Mouse (Mus musculus) hindbrain, embryonic 11.5 days (tissue): ENCODE measurements around the gene Ccdc170. TPM values are rescaled to one million over a fixed set of nuclear protein-coding genes. Genes with fewer than 3 reads are reported as not detected.

Experiments
- ATAC-seq: fragments of 200-750 bp; cut with Nextera tagmentation; 2 replicates; pipeline ENCODE4 v1.8.0; 2017; ENCODE audit warnings: mild to moderate bottlenecking, moderate TSS enrichment, moderate library complexity; ENCODE audit not compliant: low FRiP score
- DNase-seq: peaks from one replicate; pipeline ENCODE4 v3.0.0-alpha.2; 2015; ENCODE audit warnings: low spot score
- H3K27ac ChIP-seq: fragments of 300-500 bp; sonication (generic); 2 replicates; pipeline ENCODE4 v1.5.1; 2014; ENCODE audit warnings: mild to moderate bottlenecking, low read depth, low read length
- H3K27me3 ChIP-seq: fragments of 300-500 bp; sonication (generic); 2 replicates; pipeline ENCODE4 v1.6.1; 2014; ENCODE audit warnings: mild to moderate bottlenecking, low read length, moderate library complexity, mixed read lengths; ENCODE audit not compliant: control insufficient read depth, insufficient read depth
- H3K36me3 ChIP-seq: fragments of 300-500 bp; sonication (generic); 2 replicates; pipeline ENCODE4 v1.6.1; 2014; ENCODE audit warnings: mild to moderate bottlenecking, low read length, moderate library complexity, mixed read lengths; ENCODE audit not compliant: control insufficient read depth, insufficient read depth
- H3K4me1 ChIP-seq: fragments of 300-500 bp; sonication (generic); replicated peaks from 2 replicates; pipeline ENCODE4 v1.6.1; 2014; ENCODE audit warnings: low read length, mixed read lengths; ENCODE audit not compliant: control insufficient read depth, insufficient read depth
- H3K4me2 ChIP-seq: fragments of 300-500 bp; sonication (generic); replicated peaks from 2 replicates; pipeline ENCODE4 v1.6.1; 2014; ENCODE audit warnings: mild to moderate bottlenecking, low read depth, low read length
- H3K4me3 ChIP-seq: fragments of 300-500 bp; sonication (generic); 2 replicates; pipeline ENCODE4 v1.5.1; 2014; ENCODE audit warnings: low read depth, low read length
- H3K9ac ChIP-seq: fragments of 300-500 bp; sonication (generic); 2 replicates; pipeline ENCODE4 v1.6.1; 2014; ENCODE audit warnings: low read depth, low read length
- H3K9me3 ChIP-seq: fragments of 300-500 bp; sonication (generic); 2 replicates; pipeline ENCODE4 v1.6.1; 2016; ENCODE audit warnings: low read length; ENCODE audit not compliant: control insufficient read depth
- WGBS: fragments of 180-500 bp; shearing (Covaris S2); extraction: QIAGEN DNeasy Blood & Tissue Kit; methylation state at CpG from one replicate; pipeline ENCODE4 v1.1.7; 2014; 5-methylcytosine and 5-hydroxymethylcytosine counted together
- polyA plus RNA-seq: library from polyadenylated mRNA; unstranded; fragments of >200 nt; fragmentation: Nextera tagmentation; extraction: Ambion mirVana; gene quantifications from 2 replicates; pipeline ENCODE4 v1.2.1, GENCODE M21; 2014

Gene Ccdc170
- polyA plus RNA-seq, 1 experiment from 2014 or later = 0.40 TPM

- H3K4me2 ChIP-seq = no peak overlapping the region
- no peaks in the 10 kb centered on the region for H3K9me3 ChIP-seq
- no peak for ATAC-seq
- H3K4me1 ChIP-seq = no peaks in the 10 kb centered on the region
- no peak for DNase-seq
- no peak overlapping the region for H3K27ac ChIP-seq
- H3K4me3 ChIP-seq = no peak overlapping the region
- no peaks in the 10 kb centered on the region for H3K36me3 ChIP-seq
- H3K9ac ChIP-seq = no peak overlapping the region
- WGBS = 87% methylated on average over 3 of the region's 3 CpGs
- no peaks in the 10 kb centered on the region for H3K27me3 ChIP-seq
Observed at GRCm38 (mm10) chr10:4475431-4475830, 6.9 kb upstream of the Ccdc170 start.

GRCm38 (mm10) chr10:4476604-4477003 is 5.7 kb upstream of the Ccdc170 start:
- H3K27ac ChIP-seq = no peak overlapping the region
- no peaks in the 10 kb centered on the region for H3K4me1 ChIP-seq
- H3K9ac ChIP-seq = no peak overlapping the region
- no peak overlapping the region for H3K4me3 ChIP-seq
- no peak overlapping the region for H3K4me2 ChIP-seq
- WGBS = 95% methylated on average over 5 of the region's 5 CpGs
- H3K27me3 ChIP-seq = no peaks in the 10 kb centered on the region
- DNase-seq (no peak), ATAC-seq (no peak)
- no peaks in the 10 kb centered on the region for H3K36me3 ChIP-seq
- H3K9me3 ChIP-seq = no peaks in the 10 kb centered on the region

DNA sequence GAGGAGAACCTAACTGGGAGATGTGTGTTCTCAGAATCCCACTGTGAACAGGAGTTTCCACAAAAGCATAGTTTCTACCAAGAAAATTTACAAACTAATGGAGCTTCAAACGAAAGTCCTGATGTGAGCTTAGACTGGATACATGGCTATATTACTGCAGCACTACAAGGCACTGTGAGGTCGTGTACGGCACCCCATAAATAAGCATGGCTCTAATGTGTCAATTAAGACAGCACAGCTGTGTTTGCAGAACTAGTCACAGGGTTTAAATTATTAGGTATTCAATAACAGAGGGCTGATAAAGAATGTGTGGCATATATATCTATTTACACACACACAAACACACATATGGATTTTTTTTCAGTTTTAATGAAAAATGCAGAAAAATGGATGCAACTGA is 1.4 kb upstream of the Ccdc170 start:
- Histone ChIP-seq H3K4me1 (no peaks in the 10 kb centered on the region), H3K36me3 (no peaks in the 10 kb centered on the region), H3K27ac (no peak overlapping the region), H3K27me3 (no peaks in the 10 kb centered on the region), H3K9me3 (no peaks in the 10 kb centered on the region), H3K4me2 (no peak overlapping the region), H3K4me3 (no peak overlapping the region), H3K9ac (no peak overlapping the region)
- WGBS = 90% methylated on average over 3 of the region's 3 CpGs
- DNase-seq (no peak), ATAC-seq (no peak)

DNA sequence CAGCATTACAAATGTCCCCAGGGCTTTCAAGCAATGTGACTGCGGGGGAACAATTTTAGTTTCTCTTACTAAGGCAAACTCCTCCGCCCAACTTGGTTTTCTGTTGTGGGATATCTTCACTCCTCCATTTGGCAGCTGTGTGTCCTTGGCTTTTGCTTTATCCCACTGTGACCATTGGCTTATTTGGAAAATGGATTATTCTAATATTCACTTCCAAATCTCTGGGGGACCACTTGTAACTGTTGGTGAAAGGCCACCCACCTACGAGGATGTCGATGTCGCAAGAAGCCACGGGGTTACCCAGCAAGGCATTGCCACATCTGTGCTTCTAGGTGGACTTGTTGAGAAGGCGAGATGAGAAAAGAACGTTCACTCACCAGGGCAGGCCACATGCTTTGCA is 607 bp upstream of the Ccdc170 start:
- no peaks in the 10 kb centered on the region for H3K4me1 ChIP-seq
- H3K36me3 ChIP-seq = no peaks in the 10 kb centered on the region
- no peak for DNase-seq
- no peak overlapping the region for H3K9ac ChIP-seq
- no peak overlapping the region for H3K4me3 ChIP-seq
- H3K4me2 ChIP-seq = no peak overlapping the region
- H3K9me3 ChIP-seq = no peaks in the 10 kb centered on the region
- no peak for ATAC-seq
- H3K27ac ChIP-seq = no peak overlapping the region
- WGBS = 86% methylated on average over 8 of the region's 8 CpGs
- H3K27me3 ChIP-seq = no peaks in the 10 kb centered on the region

DNA sequence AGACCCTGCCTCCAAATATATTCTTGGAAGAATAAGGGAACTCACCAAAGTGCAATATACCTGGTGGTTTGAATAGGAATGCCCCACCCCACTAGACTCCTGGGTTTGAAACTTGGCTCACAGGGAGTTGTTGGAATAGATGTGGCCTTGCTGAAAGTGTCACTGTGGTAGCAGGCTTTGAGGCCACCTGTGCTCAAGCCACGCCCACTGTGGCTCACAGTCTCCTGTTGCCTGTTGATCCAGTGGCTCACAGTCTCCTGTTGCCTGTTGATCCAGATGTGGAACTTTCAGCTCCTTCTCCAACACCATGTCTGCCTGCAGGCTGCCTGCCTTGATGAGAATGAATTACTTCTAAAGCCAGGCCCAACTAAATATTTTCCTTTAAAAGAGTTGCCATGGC is 1.5 kb downstream of the Ccdc170 start:
- no peak overlapping the region for H3K4me2 ChIP-seq
- no peak overlapping the region for H3K4me3 ChIP-seq
- H3K9ac ChIP-seq = no peak overlapping the region
- no peaks in the 10 kb centered on the region for H3K9me3 ChIP-seq
- 79% methylated on average over 1 of the region's 1 CpGs for WGBS
- no peaks in the 10 kb centered on the region for H3K4me1 ChIP-seq
- ATAC-seq (no peak), DNase-seq (no peak)
- H3K27ac ChIP-seq = no peak overlapping the region
- H3K36me3 ChIP-seq = no peaks in the 10 kb centered on the region
- H3K27me3 ChIP-seq = no peaks in the 10 kb centered on the region

DNA sequence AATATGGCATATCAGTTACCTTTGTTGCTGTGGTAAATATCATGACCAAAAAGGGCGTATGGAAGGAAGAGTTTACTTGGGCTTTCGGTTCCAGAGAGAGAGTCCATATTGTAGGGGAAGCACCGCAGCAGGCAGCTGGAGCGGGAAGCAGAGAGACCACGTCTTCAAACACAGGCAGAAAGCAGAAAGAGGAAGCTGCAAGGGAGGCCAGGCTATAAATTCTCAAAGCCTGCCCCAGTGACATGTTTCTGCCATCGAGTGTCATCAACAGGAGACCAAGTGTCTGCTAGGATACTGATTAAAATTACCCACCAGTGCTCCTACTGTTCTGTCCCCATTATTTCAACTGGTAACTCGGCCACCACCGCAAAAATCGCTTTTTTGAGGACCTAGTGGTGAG is 2.7 kb downstream of the Ccdc170 start:
- ATAC-seq = no peak
- H3K4me3 ChIP-seq = no peak overlapping the region
- no peak overlapping the region for H3K9ac ChIP-seq
- WGBS = 82% methylated on average over 9 of the region's 9 CpGs
- H3K4me1 ChIP-seq = no peaks in the 10 kb centered on the region
- H3K36me3 ChIP-seq = no peaks in the 10 kb centered on the region
- H3K27me3 ChIP-seq = no peaks in the 10 kb centered on the region
- no peak overlapping the region for H3K4me2 ChIP-seq
- no peak overlapping the region for H3K27ac ChIP-seq
- no peak for DNase-seq
- no peaks in the 10 kb centered on the region for H3K9me3 ChIP-seq

DNA sequence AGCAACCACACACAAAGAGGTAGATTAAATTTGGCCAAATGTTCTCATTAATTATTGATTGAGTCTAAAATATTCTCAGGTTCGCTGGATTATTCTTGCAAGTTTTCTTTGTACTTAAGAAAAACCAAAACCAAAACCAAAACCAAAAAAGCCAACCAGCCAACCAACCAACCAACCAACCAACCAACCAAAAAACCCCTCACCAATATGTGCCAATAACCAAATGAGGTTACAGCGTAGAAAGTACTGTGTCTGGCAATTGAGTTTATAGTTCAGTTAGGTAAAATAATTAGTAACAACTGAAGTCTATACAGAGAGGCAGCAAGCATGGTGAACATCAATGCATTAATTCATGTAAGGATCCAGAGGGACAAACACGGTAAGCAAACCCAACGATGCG is 7.6 kb downstream of the Ccdc170 start:
- WGBS = 74% methylated on average over 5 of the region's 5 CpGs

GRCm38 (mm10) chr10:4491281-4491680 is 9.0 kb downstream of the Ccdc170 start:
- Histone ChIP-seq H3K36me3 (no peaks in the 10 kb centered on the region), H3K9ac (no peak overlapping the region), H3K4me1 (no peaks in the 10 kb centered on the region), H3K9me3 (no peaks in the 10 kb centered on the region), H3K4me3 (no peak overlapping the region), H3K27ac (no peak overlapping the region), H3K4me2 (no peak overlapping the region), H3K27me3 (no peaks in the 10 kb centered on the region)
- DNase-seq (no peak), ATAC-seq (no peak)
- 38% methylated on average over 2 of the region's 3 CpGs for WGBS

More for the DNA sequence above, 7.6 kb downstream of the Ccdc170 start:
- Histone ChIP-seq H3K4me1 (no peaks in the 10 kb centered on the region), H3K27ac (no peak overlapping the region), H3K4me3 (no peak overlapping the region), H3K4me2 (no peak overlapping the region), H3K36me3 (no peaks in the 10 kb centered on the region), H3K9me3 (no peaks in the 10 kb centered on the region), H3K27me3 (no peaks in the 10 kb centered on the region), H3K9ac (no peak overlapping the region)
- DNase-seq (no peak), ATAC-seq (no peak)

GRCm38 (mm10) chr10:4492045-4492444 is 9.7 kb downstream of the Ccdc170 start:
- Histone ChIP-seq H3K27ac (no peak overlapping the region), H3K4me1 (no peaks in the 10 kb centered on the region), H3K9ac (no peak overlapping the region), H3K4me3 (no peak overlapping the region), H3K9me3 (no peaks in the 10 kb centered on the region), H3K27me3 (no peaks in the 10 kb centered on the region), H3K36me3 (no peaks in the 10 kb centered on the region), H3K4me2 (no peak overlapping the region)
- no peak for ATAC-seq
- WGBS = 64% methylated on average over 1 of the region's 1 CpGs
- no peak for DNase-seq
